Mouse (Mus musculus): Measurements from ENCODE around the gene Hikeshi.

DNA sequence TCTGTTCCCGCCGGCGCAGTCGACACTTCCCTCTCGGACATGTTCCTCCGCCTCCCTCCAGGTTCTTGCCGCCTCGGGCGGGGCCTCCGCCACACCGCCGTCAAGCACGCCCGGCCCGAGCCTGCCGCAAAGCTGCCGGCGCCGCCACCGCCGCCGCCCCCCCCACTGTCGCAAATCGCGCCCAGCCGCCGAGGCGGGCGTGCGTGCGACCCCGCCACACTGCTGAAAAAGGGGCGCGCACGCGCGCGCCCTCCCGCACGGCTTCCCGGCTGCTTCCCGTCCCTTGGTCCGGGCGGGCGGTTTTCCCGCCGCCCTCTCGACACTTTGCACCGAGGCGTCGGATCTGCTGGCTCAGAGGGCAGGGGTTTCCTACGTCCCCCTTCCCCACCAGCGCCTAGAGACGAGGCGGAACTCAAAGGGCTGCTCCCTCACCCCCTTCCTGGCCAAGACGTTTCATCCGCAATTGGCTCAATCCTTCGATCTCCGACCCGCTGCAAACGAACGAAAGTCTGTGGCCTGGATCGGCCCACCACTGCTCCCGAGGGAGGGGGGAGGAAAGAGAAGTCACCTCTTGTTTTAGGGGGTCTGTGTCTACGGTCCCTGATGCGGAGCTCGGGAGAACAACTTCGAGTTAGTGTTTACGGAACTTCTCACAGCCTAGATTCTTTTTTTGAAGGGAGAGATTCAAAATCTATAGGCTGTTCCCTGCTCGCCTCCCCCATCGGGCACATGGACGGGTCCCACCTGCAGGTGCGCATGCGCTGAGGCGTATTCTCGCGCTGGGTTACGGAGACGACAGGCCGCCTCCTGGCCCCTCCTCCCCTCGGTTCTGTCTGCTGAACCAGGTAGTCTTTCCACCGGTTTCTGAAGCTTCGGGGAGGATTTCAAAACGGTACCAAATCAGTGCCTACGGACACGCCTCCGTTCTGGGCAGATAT is 39.8 kb upstream of the Hikeshi start, which contains the start of gene Eed:
- no peak for TF ChIP-seq JUN (IDR thresholded peaks at IDR 0.05; ENCODE audit: insufficient read depth, low read depth, low read length)
- no peak for TF ChIP-seq EP300 (IDR thresholded peaks at IDR 0.05; ENCODE audit: low read length)
- TF ChIP-seq HCFC1 (IDR thresholded peaks at IDR 0.05; ENCODE audit: low read depth, low read length): peak; percentile 72
- 0 out of 2 replicates have a peak, but pooled peaks have one; percentile 8 for TF ChIP-seq UBTF (IDR thresholded peaks at IDR 0.05; ENCODE audit: low read depth, low read length)
- TF ChIP-seq CTCF (conservative IDR thresholded peaks at IDR 0.05 in 1 of 2, IDR thresholded peaks at IDR 0.05 in 1 of 2; ENCODE audit: low read depth in 2 of 2, low read length in 2 of 2): no peak
- no peak for TF ChIP-seq USF2 (conservative IDR thresholded peaks at IDR 0.05; ENCODE audit: low read depth, low read length)

All from CH12.LX (cell line).